Mouse (Mus musculus): ENCODE measurements at regions not wholly inside any gene's neighbourhood (a gene's known extent, or its start where the extent isn't known, plus 50 kb on each side); places are given as distances from the start of the nearest gene placed in this dataset.

DNA sequence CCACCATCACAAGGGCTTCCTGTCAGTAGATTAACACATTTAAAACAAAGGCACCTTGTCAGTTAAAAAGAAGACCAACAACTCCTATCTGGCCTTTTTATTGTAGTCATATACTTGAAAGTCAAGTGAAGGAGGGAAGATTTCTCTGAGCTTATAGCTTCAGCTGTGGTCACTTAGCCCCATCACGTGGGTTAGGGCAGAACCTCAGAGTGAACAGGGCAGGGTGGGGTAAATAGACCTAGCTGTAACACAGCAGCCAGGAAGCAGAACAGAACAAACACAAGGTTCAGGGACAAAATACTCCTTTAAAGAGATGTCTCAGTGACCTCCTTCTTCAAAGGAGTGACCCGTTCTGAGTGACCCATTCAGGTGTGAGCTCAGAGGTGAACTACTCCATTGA lies 226.6 kb upstream of the Prep start:
- TF ChIP-seq CTCF (IDR thresholded peaks at IDR 0.05; ENCODE audit: low read depth) (no peak), EP300 (IDR thresholded peaks at IDR 0.05; ENCODE audit: low read depth) (no peak)
